Mouse (Mus musculus) c-Kit-positive CD71-positive TER-119-positive erythroid progenitor cells, embryonic 14.5 days (primary cell): ENCODE results near the gene Fxr2.

Experiments used
- DNase-seq: peaks from one replicate; pipeline ENCODE4 v3.0.0-alpha.2; 2013; ENCODE audit warnings: low spot score

The Fxr2 gene

DNA sequence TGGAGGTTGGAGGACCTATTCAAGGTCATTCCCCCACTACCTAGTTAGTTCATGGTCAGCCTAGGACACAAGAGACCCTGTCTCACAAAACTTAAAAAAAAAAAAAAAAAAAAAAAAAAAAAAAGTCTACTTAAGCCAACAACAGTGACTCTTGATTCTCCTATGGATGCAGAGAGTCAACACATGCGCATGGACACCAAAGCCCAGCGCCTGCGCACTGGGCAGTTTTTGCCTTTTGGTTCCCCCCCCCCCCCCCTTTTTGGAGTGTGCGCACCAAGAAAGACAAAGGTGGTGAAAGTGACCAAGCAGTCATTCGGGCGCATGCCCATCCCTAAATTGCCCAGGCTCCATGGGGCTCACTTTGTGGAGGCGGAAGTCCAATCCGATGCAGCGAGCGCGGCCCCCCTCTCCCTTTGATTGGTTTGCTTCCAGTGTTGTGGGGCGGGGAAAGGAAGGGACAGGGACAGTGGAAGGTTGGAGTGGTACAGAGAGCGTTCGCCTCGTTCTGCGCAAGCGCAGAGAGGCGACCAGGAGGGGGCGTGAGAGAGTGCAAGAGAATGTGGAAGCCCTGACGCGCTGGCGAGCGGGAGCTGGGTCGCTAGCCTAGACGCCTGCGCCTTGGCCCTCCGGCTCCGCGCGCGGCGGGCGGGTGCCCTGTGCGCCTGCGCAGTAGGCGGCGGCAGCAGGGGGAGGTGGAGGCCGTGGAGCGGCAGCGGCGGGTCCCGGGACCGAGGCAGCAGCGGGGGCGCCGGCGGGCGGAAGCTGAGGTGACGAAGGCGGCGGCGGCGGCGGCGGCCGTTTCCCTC lies at the start of gene Fxr2:
Gene Fxr2 (plus strand): TSS at position 707 of the 806 bp plus-strand sequence.
- peak; percentile 100 for DNase-seq

DNA sequence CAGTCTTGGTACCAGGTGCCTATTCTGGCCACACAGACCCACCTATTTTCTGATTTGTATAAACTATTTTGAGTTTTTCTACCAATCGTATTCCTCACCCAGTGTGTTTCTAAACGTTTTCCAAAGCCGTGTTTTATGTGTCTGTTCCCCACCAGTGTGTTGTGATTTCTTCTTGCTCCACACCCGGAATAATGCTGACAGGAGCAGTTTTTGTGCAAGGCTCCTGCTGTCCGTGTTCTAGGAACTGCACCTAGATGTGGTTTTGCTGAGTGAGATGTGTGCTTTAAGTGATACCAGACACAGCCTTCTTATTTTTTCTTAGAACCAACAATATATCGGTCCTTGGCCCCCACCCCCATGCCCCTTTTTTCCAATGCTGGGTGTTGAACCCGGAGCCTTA lies 48.8 kb upstream of the Fxr2 start:
- DNase-seq: no peak

DNA sequence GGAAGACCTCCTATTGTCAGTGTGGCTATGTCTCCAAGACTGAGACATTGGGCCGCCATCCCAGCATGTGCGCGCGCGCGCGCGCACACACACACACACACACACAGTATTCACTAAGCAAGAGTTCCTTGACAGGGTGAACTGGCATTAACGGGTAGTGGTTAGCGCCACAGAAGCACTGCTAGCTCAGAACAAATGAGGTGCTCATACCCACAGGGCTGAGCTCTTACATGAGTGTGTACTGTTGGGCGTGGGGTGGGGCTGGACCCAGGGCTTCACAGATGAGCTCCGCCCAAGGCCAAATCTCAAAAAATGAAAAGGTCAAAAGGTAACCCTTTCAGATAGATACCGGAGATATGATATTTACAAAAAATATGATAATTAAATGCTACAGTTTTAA lies 47.9 kb upstream of the Fxr2 start:
- no peak for DNase-seq

DNA sequence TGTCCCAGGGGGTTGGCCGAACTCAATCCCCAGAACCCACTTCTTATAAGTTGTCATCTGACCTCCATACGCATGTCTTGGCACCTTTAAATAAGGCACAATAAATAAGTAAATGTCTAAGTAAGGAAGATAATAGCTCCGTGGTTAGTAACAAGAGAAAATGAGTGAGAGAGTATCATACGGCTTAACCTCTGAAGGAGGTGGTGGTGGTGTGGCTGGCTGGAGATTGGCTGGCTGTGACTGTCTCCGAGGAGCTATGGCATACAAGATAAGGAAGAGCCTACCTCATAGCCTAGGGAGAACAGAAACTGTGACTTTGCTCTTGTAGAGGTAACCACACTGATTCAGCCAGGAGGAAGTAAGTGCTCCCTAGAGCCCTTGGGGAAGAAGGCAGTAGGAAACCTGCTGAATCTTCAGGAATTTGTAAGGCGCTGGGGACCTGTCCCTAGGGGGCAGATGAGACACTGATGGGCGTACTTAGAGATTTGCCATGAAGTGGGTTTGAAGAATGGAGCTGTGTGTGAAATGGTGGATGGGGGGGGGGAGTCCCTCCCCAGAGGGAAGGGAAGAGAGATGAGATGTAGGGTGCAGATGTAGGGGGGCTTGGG lies 47.0 kb upstream of the Fxr2 start:
- peak; percentile 82 for DNase-seq

DNA sequence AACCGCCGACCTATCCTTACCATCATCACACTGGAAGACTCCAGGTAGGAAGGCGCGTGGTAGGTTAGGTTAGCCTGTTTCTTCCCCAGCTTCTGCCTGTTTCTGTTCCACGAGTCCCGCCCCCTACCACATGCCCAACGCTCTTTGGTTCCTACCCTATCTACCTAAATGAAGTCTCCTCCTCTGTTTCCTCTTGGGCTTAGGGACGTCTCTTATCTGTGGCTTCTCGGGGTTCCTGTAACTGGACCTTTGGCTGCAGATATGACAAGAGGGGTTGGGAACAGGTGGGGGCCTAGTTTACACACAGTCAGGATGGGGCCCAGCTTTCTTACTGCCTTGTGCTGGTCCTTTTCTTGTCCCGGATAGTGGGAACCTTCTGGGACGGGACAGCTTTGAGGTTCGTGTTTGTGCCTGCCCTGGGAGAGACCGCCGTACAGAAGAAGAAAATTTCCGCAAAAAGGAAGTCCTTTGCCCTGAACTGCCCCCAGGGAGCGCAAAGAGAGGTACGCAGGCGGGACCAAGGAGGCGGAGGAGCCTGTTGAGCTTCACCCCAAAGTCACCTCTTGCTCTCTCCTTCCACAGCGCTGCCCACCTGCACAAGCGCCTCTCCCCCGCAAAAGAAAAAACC lies 43.5 kb upstream of the Fxr2 start:
- DNase-seq: no peak

DNA sequence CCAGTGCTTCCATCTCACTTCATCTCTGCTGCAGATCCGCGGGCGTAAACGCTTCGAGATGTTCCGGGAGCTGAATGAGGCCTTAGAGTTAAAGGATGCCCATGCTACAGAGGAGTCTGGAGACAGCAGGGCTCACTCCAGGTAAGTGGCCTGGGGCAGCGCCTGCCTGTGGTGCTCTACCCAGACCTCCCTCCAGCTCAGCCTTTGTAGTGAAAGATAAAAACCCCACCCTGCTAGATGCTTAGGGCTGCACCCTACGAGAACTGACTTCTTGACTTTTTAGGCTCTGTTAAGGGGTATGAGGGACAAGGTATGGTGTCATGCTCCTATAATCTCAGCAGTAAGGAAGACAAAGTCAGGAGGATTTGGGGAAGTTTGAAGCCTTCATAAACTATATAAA lies 42.2 kb upstream of the Fxr2 start:
- no peak for DNase-seq

DNA sequence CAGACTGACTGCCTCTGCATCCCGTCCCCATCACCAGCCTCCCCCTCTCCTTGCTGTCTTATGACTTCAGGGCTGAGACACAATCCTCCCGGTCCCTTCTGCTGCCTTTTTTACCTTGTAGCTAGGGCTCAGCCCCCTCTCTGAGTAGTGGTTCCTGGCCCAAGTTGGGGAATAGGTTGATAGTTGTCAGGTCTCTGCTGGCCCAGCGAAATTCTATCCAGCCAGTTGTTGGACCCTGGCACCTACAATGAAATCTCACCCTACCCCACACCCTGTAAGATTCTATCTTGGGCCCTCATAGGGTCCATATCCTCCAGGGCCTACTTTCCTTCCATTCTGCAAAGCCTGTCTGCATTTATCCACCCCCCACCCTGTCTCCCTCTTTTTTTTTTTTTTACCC lies 41.4 kb upstream of the Fxr2 start:
- DNase-seq: no peak

DNA sequence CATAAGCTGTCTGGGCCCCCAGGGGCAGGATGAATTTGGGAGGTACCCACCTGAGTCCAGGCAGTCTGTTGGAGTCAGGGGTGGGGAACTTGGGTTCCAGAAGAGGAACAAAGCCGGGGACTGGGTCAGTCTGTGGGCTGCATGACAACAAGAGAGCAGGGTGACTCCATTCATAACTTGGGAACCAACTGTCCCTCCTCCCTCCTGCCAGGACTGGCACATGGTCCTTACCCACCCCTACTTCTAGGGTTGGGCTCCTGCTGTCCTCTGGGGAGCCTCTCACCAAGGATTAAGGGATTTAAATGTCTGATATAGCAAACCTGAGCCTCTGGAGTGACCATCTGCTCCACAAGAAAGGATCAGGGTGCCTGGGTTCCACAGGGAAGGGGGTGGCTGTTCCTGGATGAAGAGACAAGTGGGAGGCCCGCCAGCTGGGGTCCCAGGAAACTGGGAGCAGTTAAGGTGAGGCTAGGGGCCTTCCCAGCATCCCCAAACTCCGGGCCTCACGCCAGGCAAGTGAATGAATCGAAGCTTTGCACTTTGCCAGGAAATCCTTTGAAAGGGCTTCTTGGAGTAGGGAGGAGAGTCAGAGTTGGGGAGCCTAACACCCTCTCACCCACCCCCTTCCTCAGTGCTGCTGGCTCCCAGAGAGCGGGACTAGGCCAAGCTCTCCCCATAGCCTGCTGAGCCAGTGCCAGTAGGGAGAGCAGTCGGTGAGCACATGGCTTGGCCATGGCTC lies 40.7 kb upstream of the Fxr2 start:
- no peak for DNase-seq

DNA sequence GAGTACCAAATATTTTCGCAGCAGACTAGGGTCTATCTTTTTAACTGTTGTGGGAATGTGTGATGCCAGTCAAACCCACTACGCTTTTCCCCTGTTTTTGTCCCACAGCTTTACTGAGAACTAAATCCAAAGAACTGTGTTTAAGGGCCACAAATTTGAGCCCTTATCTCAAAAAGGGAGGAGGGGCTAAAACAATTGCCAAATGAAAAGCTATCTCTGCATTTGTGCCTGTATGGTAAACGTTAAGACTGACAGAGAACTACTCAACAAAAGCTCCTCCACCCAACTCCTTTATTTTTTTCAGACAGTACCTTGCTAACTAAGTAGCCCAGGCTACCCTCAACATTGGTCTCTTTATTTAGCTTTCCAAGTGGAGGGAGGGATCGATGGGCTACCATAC lies 40.0 kb upstream of the Fxr2 start:
- DNase-seq: no peak

DNA sequence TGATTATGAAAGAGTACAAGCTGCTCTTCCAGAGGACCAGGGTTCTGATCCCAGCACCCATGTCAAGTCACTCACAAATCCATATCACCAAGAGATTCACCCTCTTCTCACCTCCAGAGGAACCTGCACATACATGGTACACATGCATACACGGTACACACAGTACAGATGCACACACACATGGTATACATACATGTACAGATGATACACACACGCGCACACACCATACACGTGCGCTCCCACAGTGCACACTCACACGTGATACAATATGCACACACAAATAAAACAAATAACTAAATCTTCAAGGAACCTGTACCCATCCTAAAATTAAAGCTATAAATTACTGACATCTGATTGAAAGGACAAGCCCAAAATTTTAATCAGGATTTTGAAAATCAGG lies 37.9 kb upstream of the Fxr2 start:
- no peak for DNase-seq

DNA sequence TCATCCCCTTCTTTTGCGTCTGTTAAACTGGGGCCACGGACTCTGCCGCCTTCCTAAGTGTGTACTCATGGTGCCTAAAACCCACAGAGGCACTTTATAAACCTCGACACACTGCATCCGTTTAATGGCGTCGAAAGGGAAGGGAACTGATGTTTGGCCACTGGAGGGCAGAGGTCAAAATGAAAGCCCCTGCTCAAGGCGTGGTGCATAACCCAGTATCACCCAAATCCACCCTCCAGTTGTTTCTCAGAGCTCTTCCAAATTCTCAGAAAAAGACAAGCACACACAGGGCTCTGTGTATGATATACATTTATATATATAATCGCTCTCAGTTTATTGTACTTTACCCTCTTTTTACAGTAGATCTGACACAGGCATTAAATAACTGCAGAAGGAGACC lies 33.4 kb upstream of the Fxr2 start:
- DNase-seq: peak; percentile 73

DNA sequence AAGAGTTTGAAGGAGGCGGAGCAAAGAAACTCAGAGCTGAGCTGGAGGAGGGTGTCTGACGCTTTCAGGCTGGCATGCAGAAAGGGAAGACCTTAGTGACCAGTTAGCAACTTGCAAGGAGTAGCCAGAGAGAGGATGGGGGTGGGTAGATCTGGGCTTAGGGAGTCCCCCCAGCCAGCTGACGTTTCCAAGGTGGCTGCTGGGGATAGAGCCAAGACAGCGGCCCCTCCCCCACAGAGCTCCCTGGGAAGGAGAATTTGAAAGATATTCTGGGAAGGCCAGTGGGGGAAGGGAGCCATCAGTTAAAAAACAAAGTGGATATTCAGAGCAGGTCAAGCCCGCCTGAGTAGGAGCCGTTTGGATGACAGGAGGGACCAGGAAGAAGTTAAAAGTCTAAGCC lies 32.7 kb upstream of the Fxr2 start:
- DNase-seq: no peak

DNA sequence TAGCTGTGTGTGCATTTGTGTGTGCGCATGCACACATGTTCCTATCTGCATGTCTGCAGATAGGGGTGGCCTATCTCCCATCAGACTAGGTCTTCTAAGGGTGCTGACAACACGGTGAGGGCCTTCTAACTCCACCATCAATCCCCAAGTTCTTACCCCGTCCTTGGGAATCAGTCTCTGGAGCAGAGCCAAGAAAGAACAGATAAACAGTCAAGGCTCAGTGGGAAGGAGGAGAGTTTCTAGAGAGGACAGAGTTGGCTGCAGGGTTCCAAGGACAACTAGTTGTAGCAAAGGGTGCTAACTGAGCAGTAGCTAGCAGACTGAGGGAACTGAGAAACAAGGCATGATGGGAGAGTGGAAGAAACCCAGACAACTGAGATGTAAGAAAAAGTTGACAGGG lies 31.0 kb upstream of the Fxr2 start:
- DNase-seq: no peak

DNA sequence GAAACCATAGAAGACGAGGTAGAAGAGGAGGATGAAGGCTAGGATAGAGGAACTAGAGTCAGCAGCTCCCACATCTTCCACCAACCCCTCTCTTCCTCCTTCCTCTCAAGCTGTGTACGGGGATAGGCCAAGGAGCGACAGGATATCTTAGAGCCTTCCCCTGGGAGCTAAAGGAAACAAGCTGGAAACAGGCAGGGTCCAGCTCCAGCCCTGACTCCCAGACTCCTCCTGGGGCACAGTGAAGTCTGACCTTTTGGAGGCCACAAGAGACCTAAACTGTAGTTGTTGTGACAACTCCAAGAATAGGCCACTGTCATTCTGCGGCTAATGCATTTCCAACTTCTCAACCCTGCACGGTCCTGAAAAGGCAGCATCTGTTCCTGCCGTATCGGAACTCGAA lies 29.3 kb upstream of the Fxr2 start:
- DNase-seq: no peak

DNA sequence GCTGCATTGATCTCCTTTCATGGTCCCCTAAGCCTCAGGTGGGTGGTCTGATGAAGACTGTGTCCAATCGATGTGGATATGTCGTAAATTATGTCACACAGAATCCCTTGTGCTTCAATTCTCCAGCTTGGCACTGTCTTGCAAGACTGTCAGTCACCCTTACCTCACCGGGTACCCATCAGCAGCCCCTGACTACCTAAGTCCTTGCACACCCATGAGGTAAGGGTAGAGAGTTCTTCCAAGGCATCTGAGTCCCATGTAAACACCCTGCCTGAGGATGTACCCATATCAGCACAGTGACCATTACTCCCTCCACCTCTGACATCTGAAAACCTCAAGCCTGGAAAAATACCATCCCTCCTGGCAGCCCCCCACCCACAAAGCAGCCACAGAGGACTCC lies 28.4 kb upstream of the Fxr2 start:
- DNase-seq: no peak

DNA sequence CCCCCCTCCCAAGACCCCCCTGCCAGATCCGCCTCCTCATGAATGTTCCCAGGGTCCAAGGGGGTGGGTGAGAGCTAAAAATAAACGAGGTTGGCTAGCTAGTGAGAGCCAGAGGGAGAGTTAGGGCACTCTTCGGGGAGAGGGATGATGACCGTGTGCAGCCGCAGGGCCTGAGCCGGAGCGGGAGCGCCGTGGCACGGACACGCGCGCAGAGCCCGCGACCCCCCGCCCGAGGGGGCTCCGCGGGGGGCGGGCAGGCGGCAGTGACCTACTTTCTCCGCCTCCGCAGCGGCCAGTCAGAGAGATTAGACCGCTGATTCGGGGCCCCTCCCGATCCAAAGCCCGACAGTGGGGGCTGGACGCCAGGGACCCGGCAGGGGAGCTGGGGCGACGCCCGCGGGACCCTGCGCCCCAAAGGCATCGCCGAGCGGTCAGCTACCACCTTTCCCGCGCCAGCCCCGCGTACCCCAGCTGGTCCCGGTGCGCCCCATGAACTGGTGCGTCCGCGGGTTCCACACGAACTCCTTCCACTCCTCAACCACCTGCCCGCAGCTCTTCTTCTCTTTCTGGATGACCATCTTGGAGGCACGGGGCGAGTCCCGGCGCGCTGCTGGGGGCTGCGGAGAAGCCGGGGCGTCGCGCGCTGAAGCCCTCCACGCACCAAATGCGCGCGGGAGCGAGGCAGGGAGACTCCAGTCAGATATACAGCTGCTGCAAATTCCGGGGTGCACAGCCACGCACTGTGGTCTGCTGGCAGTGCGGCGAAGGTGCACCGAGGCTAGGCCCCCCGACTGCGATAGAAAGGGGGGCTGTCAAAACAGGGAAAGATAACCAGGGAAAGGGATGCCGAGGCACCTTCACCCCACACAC lies 27.8 kb upstream of the Fxr2 start:
- DNase-seq: no peak

DNA sequence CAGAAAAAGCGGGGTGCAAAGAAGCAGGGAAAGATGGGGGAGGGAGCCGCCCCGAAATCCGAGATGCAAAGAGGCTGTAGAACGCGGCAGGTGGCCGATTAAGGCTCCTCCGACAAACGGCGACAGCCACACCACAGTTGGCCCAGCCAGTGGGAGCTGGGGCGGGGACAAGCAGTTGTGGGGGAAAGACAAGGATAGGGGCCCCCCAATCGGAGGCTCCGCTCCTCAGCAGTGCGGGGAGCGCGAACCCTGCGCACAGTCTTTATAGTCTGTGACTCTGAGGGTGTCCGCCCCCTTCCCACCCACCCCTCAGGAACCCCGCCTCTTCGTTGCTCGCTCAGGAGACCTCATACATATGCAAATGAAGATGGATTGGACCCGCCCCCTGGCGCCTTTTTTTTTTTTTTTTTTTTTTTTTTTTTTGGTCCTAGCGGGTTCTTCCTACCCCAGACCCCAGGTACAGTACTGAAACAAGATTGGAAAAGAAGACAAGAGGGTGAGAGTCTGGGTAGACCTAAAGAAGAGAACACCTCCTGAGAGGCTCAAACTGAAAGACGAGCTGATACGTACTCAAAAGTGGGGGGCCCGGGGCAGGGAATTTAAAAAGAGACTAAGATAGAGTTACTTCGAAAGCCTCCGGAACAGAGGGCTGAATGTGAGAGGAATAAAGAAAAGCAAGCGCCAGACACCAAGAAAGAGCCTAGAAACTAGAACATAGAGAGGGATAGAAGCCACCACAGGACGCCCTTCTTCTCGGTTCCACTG lies 26.9 kb upstream of the Fxr2 start, which contains the start of gene Atp1b2:
Gene Atp1b2 (minus strand): TSS at position 217 of the 765 bp plus-strand sequence.
- peak; percentile 94 for DNase-seq

DNA sequence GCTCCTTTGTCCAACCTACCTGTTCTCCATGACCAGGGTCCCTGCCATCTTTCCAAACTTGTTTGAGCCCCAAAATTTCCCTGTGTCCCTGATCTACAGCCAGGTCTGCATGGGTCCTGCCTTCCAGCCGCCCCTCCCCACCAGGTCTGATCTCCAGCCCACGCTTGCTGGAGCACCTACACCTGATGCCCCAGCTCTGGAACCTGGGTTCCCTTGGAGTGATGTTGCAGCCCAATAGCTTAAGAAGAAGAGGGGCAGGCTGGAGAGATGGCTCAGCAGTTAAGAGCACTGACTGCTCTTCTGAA lies 26.3 kb upstream of the Fxr2 start:
- no peak for DNase-seq

DNA sequence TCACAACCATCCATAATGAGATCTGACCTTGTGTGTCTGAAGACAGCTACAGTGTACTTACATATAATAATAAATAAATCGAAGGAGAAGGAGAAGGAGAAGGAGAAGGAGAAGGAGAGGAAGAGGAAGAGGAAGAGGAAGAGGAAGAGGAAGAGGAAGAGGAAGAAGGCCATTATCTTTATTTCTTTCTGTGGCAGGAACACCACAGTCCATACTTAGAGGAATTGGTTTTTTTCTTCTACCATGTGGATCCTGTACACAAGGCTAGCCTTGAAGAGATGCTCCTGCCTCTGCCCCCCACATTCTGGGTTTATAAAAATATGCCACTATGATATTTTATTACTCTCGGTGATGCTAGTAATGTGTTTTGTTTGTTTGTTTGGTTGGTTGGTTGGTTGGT lies 26.0 kb upstream of the Fxr2 start:
- no peak for DNase-seq

DNA sequence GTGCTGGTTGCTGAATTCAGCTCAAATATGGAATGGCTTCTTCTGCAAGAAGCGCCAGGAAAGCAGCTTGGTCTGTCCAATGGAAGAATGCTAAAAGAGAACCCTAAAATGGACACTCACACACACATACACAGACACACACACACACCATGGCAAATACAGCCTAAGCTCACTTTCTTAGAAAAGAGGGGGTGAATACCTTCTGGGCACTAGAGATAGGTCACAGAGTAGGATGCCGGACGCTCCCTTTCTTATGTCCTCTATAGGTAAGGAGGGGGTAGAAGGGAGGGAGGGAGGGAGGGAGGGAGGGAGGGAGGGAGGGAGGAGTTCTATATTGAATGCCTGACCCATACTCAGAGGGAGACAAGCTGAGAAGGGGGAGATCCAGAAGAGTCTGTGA lies 24.3 kb upstream of the Fxr2 start:
- DNase-seq: no peak

DNA sequence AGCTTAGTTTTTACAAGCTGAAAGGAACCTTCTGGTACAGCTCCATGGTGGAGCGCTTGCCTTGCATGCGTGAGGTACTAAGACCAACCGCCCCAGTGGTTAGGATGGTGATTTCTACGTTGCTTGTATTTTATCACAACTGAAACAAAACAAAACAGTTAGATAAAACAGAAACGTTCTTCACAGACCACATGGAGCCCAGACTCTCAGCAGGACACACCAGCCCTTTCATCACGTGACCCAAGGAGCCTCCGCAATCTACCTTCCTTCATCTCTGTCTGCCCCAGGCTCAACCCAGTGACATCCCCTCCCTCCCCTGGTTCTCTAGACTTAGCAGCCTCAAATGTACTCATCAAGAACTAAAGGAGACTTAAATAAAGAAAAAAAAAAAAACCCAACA lies 23.4 kb upstream of the Fxr2 start:
- DNase-seq: no peak
